Mouse (Mus musculus) limb, embryonic 14.5 days (tissue): ENCODE measurements at regions not wholly inside any gene's neighbourhood (a gene's known extent, or its start where the extent isn't known, plus 50 kb on each side); places are given as distances from the start of the nearest gene placed in this dataset.

Experiments used
- ATAC-seq: fragments of 200-750 bp; cut with Nextera tagmentation; 2 replicates; pipeline ENCODE4 v1.8.0; 2017; ENCODE audit warnings: low read depth, moderate number of reproducible peaks, moderate TSS enrichment; ENCODE audit not compliant: low FRiP score
- DNase-seq: peaks from one replicate; pipeline ENCODE4 v3.0.0-alpha.2; 2015; ENCODE audit warnings: low spot score
- H3K27ac ChIP-seq: fragments of 300-500 bp; sonication (generic); replicated peaks from 2 replicates; pipeline ENCODE4 v1.5.1; 2014; ENCODE audit warnings: low read depth, mild to moderate bottlenecking, low read length, moderate library complexity, mixed read lengths
- H3K27me3 ChIP-seq: fragments of 300-500 bp; sonication (generic); 2 replicates; pipeline ENCODE4 v1.6.1; 2014; ENCODE audit warnings: low read length, mixed read lengths; ENCODE audit not compliant: control insufficient read depth, insufficient read depth
- H3K36me3 ChIP-seq: fragments of 300-500 bp; sonication (generic); 2 replicates; pipeline ENCODE4 v1.6.1; 2014; ENCODE audit warnings: mild to moderate bottlenecking, low read length, moderate library complexity, mixed read lengths; ENCODE audit not compliant: control insufficient read depth, insufficient read depth
- H3K4me1 ChIP-seq: fragments of 300-500 bp; sonication (generic); 2 replicates; pipeline ENCODE4 v1.6.1; 2014; ENCODE audit warnings: antibody characterized with exemption, low read length, mixed read lengths; ENCODE audit not compliant: control insufficient read depth, insufficient read depth
- H3K4me2 ChIP-seq: fragments of 300-500 bp; sonication (generic); replicated peaks from 2 replicates; pipeline ENCODE4 v1.6.1; 2014; ENCODE audit warnings: low read depth, mild to moderate bottlenecking, low read length, moderate library complexity; ENCODE audit not compliant: severe bottlenecking
- H3K4me3 ChIP-seq: fragments of 300-500 bp; sonication (generic); replicated peaks from 2 replicates; pipeline ENCODE4 v1.5.1; 2014; ENCODE audit warnings: low read length
- H3K9ac ChIP-seq: fragments of 300-500 bp; sonication (generic); 2 replicates; pipeline ENCODE4 v1.6.1; 2014; ENCODE audit warnings: mild to moderate bottlenecking, low read depth, low read length, moderate library complexity; ENCODE audit not compliant: severe bottlenecking
- H3K9me3 ChIP-seq: fragments of 300-500 bp; sonication (generic); 2 replicates; pipeline ENCODE4 v1.6.1; 2016; ENCODE audit warnings: low read length; ENCODE audit not compliant: control insufficient read depth
- POLR2A ChIP-seq: fragments of 200-500 bp; IDR thresholded peaks from 2 replicates; pipeline ENCODE4 v1.8.0; 2012; ENCODE audit warnings: inconsistent platforms, mild to moderate bottlenecking, moderate library complexity, borderline replicate concordance; ENCODE audit not compliant: insufficient read depth, insufficient read length; ENCODE audit errors: extremely low read depth
- WGBS: fragments of 180-500 bp; shearing (Covaris S2); extraction: QIAGEN DNeasy Blood & Tissue Kit; methylation state at CpG from one replicate; pipeline ENCODE4 v1.1.7; 2014; 5-methylcytosine and 5-hydroxymethylcytosine counted together

DNA sequence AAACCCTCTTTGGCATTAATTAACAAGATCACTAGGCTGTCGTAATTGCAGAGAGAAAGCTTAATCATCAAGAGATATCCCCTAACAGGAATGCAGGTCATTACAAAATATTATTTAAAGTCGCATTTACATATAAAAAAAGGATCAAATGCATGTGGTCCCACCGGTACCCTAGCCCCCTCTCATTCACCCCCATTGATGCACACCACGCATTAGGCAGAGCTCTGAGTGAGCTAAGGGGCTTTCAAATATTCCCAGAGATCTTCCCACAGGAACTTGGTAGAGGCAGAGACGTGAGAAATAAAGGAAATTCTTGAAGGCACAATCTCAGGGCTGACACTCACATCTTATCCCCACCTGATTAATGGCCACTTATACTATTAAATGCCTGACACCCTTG, 343.8 kb upstream of the Dynlrb2 start:
- no peak for TF ChIP-seq POLR2A
- DNase-seq (no peak), ATAC-seq (no peak)
- no peak overlapping the region for H3K4me3 ChIP-seq
- no peak overlapping the region for H3K9ac ChIP-seq
- no peaks in the 10 kb centered on the region for H3K36me3 ChIP-seq
- no peaks in the 10 kb centered on the region for H3K27me3 ChIP-seq
- H3K4me2 ChIP-seq = no peak overlapping the region
- no peaks in the 10 kb centered on the region for H3K9me3 ChIP-seq
- no peaks in the 10 kb centered on the region for H3K4me1 ChIP-seq
- whole genome bisulfite sequencing = 50% methylated on average over 5 of the region's 5 CpGs
- no peak overlapping the region for H3K27ac ChIP-seq

DNA sequence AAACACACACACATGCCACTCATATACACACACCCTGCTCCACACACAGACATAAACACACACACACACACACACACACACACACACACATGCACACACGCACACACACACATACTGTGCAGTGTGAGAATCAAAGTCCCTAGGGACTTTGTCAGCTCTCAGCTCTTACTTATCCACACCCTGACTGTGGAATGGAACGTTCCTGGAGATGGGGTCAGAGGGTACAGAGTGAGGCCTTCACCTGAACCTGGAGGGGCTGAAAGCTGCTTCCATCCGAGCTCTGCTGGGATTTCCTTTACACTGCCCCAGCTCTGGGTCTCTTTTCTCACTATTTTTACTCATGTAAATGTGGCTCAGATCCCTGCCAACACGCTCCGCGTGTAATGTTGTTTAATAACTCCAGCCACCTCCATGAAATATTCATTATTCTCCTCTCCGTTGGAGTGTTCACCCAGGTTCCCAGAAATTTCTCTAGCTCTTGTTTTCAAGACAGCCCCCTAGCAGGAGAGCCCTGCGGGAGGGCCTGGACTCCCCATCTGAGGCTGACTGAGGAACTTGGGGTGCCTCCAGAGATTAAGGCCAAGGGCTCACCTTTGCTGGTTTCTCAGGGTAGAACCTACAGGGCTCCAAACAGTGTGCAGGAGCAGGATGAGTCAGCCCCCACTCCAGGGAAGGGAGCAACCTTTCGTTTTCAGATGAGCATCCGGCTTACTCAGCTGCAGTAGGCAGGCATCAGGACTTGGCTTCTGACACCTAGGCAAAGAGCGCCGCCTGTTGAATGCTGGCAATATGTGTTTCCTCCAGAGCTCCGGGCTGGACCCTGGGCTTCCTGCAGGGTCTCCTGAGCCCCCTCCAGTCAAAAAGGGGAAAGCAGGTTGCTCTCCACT, 360.8 kb upstream of the Dynlrb2 start:
- no peak overlapping the region for H3K27ac ChIP-seq
- TF ChIP-seq POLR2A = no peak
- H3K9ac ChIP-seq = no peak overlapping the region
- H3K4me1 ChIP-seq = no peaks in the 10 kb centered on the region
- 44% methylated on average over 13 of the region's 13 CpGs for WGBS
- no peaks in the 10 kb centered on the region for H3K27me3 ChIP-seq
- no peaks in the 10 kb centered on the region for H3K36me3 ChIP-seq
- no peaks in the 10 kb centered on the region for H3K9me3 ChIP-seq
- peak; percentile 59 for DNase-seq
- no peak overlapping the region for H3K4me2 ChIP-seq
- H3K4me3 ChIP-seq = no peak overlapping the region
- no peak for ATAC-seq

DNA sequence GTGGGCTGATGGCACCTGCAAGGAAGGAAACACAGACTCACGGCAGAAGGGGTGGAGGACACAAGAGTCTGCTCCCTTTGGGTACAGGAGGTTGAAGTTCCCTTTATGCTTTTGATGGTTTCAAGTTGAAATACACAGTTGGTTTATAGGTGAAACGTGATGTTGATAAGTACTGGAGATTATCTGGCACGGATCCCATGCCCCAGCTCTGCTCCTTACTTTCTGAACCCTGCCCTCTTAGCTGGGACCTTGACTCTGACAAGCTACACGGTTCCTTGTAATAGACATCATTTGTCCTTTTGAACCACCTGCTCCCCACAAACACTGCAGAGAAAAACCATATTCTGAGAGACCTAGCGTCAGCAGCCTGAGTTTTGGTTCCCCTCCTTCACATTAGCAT, 363.4 kb upstream of the Dynlrb2 start:
- no peak for ATAC-seq
- TF ChIP-seq POLR2A = no peak
- Histone ChIP-seq H3K36me3 (no peaks in the 10 kb centered on the region), H3K27ac (no peak overlapping the region), H3K27me3 (no peaks in the 10 kb centered on the region), H3K4me1 (no peaks in the 10 kb centered on the region), H3K4me2 (no peak overlapping the region), H3K9ac (no peak overlapping the region), H3K9me3 (no peaks in the 10 kb centered on the region), H3K4me3 (no peak overlapping the region)
- WGBS = 84% methylated on average over 5 of the region's 5 CpGs
- DNase-seq = no peak

DNA sequence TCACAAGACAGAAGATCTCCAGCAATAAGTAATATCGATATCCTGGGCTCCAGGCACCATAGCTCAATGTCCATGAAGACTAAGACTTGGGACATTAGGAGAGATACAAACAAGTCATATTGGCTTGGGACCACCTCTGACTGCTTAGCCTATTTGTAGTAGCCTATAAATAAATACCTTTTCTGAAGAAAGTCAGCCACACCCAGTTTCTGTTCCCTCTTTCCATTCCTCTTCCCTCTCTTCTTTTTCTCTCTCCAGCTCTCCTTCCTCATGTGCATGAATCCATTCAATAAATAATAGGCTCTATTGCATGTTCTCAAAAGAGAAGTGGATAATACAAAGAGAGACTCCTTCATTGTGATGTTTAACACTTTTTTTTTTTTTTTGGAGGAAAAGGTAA, 364.8 kb upstream of the Dynlrb2 start:
- no peak for TF ChIP-seq POLR2A
- DNase-seq = no peak
- no peak for ATAC-seq
- Histone ChIP-seq H3K27me3 (no peaks in the 10 kb centered on the region), H3K4me2 (no peak overlapping the region), H3K9ac (no peak overlapping the region), H3K27ac (no peak overlapping the region), H3K4me1 (no peaks in the 10 kb centered on the region), H3K36me3 (no peaks in the 10 kb centered on the region), H3K4me3 (no peak overlapping the region), H3K9me3 (no peaks in the 10 kb centered on the region)
- 96% methylated on average over 1 of the region's 1 CpGs for WGBS

DNA sequence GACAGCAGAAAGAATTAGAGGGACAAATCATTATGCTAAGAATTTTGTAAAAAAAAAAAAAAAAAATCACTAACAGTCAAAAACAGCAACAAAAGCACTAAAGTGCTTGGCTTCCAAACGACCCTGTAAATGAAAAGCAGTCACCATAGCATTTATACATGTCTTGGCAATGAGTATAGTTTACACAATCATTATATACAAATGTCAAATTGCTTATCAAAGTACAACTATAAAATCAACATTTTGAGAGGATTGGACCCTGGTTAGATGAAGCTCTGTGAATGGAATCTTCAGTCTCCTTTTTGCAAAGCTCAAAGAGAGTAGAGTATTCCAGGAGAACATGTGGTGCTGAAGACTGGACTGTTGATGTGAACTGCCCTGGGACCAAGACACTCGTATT, 367.0 kb upstream of the Dynlrb2 start:
- Histone ChIP-seq H3K9ac (no peak overlapping the region), H3K27me3 (no peaks in the 10 kb centered on the region), H3K27ac (no peak overlapping the region), H3K9me3 (no peaks in the 10 kb centered on the region), H3K36me3 (no peaks in the 10 kb centered on the region), H3K4me3 (no peak overlapping the region), H3K4me2 (no peak overlapping the region), H3K4me1 (no peaks in the 10 kb centered on the region)
- DNase-seq (no peak), ATAC-seq (no peak)
- WGBS = 56% methylated on average over 2 of the region's 2 CpGs
- TF ChIP-seq POLR2A = no peak

DNA sequence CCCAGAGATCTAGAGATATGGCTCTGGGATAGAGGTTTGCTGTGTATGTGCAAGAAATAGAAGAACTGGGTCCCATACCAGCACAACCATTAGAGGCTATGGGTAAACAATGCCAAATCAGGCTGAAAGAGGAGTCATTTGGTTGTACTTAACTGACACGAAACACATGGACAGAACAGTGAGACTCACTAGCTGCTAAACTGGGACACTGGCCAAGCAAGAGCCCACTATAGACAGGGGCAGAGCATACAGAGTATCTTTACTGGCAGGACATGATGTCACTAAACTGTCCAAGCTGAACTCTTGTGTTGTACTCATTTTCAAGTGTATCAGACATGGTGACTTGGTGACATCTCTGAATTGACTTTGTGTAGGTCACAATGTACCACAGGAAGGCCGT, 371.3 kb upstream of the Dynlrb2 start:
- Histone ChIP-seq H3K27me3 (no peaks in the 10 kb centered on the region), H3K27ac (no peak overlapping the region), H3K4me2 (no peak overlapping the region), H3K9me3 (no peaks in the 10 kb centered on the region), H3K4me3 (no peak overlapping the region), H3K36me3 (no peaks in the 10 kb centered on the region), H3K9ac (no peak overlapping the region), H3K4me1 (no peaks in the 10 kb centered on the region)
- no peak for TF ChIP-seq POLR2A
- 76% methylated on average over 2 of the region's 2 CpGs for WGBS
- ATAC-seq (no peak), DNase-seq (no peak)
